Mouse (Mus musculus): ENCODE results near the gene Fkbp11. TPM values are rescaled to one million over a fixed set of nuclear protein-coding genes. Genes with fewer than 3 reads are reported as not detected.

Fkbp11 gene
- total and polyA plus RNA-seq, 3 experiments, result 118 to 160 TPM; not detected in 1

- Histone ChIP-seq H3K4me3 (ENCODE audit: control insufficient read depth in 1 of 2, insufficient read depth in 1 of 2, low read depth in 2 of 2, low read length in 2 of 2) (no peak overlapping the region), H3K79me2 (ENCODE audit: control insufficient read depth, insufficient read depth, low read length, poor library complexity) (no peaks in the 10 kb centered on the region; the same call in 1 of the 2 replicates), H3K27me3 (ENCODE audit: control insufficient read depth in 1 of 2, insufficient read depth in 2 of 2, low read length in 2 of 2) (no peaks in the 10 kb centered on the region), H3K27ac (ENCODE audit: control insufficient read depth, low read depth, low read length) (no peak overlapping the region), H3K9me3 (replicated peaks; ENCODE audit: insufficient read depth, low read length) (no peaks in the 10 kb centered on the region), H3K9ac (ENCODE audit: control insufficient read depth, low read depth, low read length, poor library complexity, severe bottlenecking) (no peak overlapping the region), H3K36me3 (ENCODE audit: control insufficient read depth in 1 of 2, insufficient read depth in 2 of 2, low read length in 2 of 2) (peaks cover 0 to 10% of the 10 kb centered on the region in 2 experiments; a peak in 2 of 4 replicates), H3K4me1 (ENCODE audit: control insufficient read depth in 1 of 2, insufficient read depth in 2 of 2, low read length in 2 of 2) (peaks cover 0 to 1% of the 10 kb centered on the region in 2 experiments; a peak in 1 of 4 replicates)
- no peak for DNase-seq (ENCODE audit: low read depth, low spot score)
- no peak for TF ChIP-seq NRF1 (IDR thresholded peaks at IDR 0.05; ENCODE audit: insufficient read depth, low read depth, low read length, poor library complexity, severe bottlenecking)
- TF ChIP-seq ZNF384 (IDR thresholded peaks at IDR 0.05; ENCODE audit: low read depth, low read length), result no peak
- TF ChIP-seq KAT2A (conservative IDR thresholded peaks at IDR 0.05; ENCODE audit: low read depth, low read length), result no peak
- TF ChIP-seq TBP (IDR thresholded peaks at IDR 0.05; ENCODE audit: low read depth, low read length), result no peak
These were observed 46.1 kb upstream of the Fkbp11 start for GRCm38 (mm10) chr15:98774096-98774495.

GRCm38 (mm10) chr15:98772511-98773211 is 44.7 kb upstream of the Fkbp11 start:
- Histone ChIP-seq H3K27me3 (ENCODE audit: control insufficient read depth in 1 of 2, insufficient read depth in 2 of 2, low read length in 2 of 2) (no peaks in the 10 kb centered on the region), H3K9ac (ENCODE audit: control insufficient read depth, low read depth, low read length, poor library complexity, severe bottlenecking) (peak overlapping the region; percentile 76), H3K79me2 (ENCODE audit: control insufficient read depth, insufficient read depth, low read length, poor library complexity) (no peaks in the 10 kb centered on the region; the same call in 1 of the 2 replicates), H3K4me1 (ENCODE audit: control insufficient read depth in 1 of 2, insufficient read depth in 2 of 2, low read length in 2 of 2) (peaks cover 0 to 1% of the 10 kb centered on the region in 2 experiments; a peak in 1 of 4 replicates), H3K9me3 (replicated peaks; ENCODE audit: insufficient read depth, low read length) (no peaks in the 10 kb centered on the region), H3K36me3 (ENCODE audit: control insufficient read depth in 1 of 2, insufficient read depth in 2 of 2, low read length in 2 of 2) (peaks cover 0 to 10% of the 10 kb centered on the region in 2 experiments; a peak in 2 of 4 replicates), H3K27ac (ENCODE audit: control insufficient read depth, low read depth, low read length) (peak overlapping the region; percentile 79), H3K4me3 (ENCODE audit: control insufficient read depth in 1 of 2, insufficient read depth in 1 of 2, low read depth in 2 of 2, low read length in 2 of 2) (peak overlapping the region; percentile 67 to 72)
- DNase-seq (ENCODE audit: low read depth, low spot score), result peak; percentile 93
- no peak for TF ChIP-seq GATA1 (IDR thresholded peaks at IDR 0.05; ENCODE audit: low read depth, low read length)
- TF ChIP-seq MAFK (IDR thresholded peaks at IDR 0.05; ENCODE audit: borderline replicate concordance, low read depth, low read length), result no peak; the same call in 1 of the 2 replicates
- TF ChIP-seq ZC3H11A (IDR thresholded peaks at IDR 0.05; ENCODE audit: low read depth, low read length), result 0 out of 2 replicates have a peak, but pooled peaks have one; percentile 16
- TF ChIP-seq ELF1 (IDR thresholded peaks at IDR 0.05; ENCODE audit: low read depth, low read length), result peak; percentile 86
- peak; percentile 62; the same call in 1 of the 2 replicates for TF ChIP-seq ZMIZ1 (IDR thresholded peaks at IDR 0.05; ENCODE audit: low read depth, low read length)
- peak; percentile 75 for TF ChIP-seq TBP (IDR thresholded peaks at IDR 0.05; ENCODE audit: low read depth, low read length)
- TF ChIP-seq TCF12 (IDR thresholded peaks at IDR 0.05; ENCODE audit: low read depth, low read length), result peak; percentile 15; the same call in 1 of the 2 replicates
- TF ChIP-seq CHD1 (IDR thresholded peaks at IDR 0.05; ENCODE audit: low read depth, low read length), result peak; percentile 61; the same call in 1 of the 2 replicates
- peak; percentile 72 for TF ChIP-seq HCFC1 (IDR thresholded peaks at IDR 0.05; ENCODE audit: low read depth, low read length)
- TF ChIP-seq POLR2AphosphoS5 (IDR thresholded peaks at IDR 0.05; ENCODE audit: borderline replicate concordance, low read depth, low read length), result no peak; the same call in 1 of the 2 replicates
- 0 out of 2 replicates have a peak, but pooled peaks have one; percentile 69 for TF ChIP-seq UBTF (IDR thresholded peaks at IDR 0.05; ENCODE audit: borderline replicate concordance, insufficient read depth, low read depth, low read length)
- peak; percentile 47 for TF ChIP-seq MYC (IDR thresholded peaks at IDR 0.05; ENCODE audit: low read depth, low read length)
- no peak for TF ChIP-seq TAL1 (IDR thresholded peaks at IDR 0.05; ENCODE audit: low read length)
- TF ChIP-seq ETS1 (IDR thresholded peaks at IDR 0.05; ENCODE audit: low read depth, low read length), result peak; percentile 48; the same call in 1 of the 2 replicates
- peak; percentile 67 for TF ChIP-seq NELFE (IDR thresholded peaks at IDR 0.05; ENCODE audit: low read depth, low read length)
- TF ChIP-seq ZKSCAN1 (IDR thresholded peaks at IDR 0.05; ENCODE audit: low read depth, low read length), result no peak
- peak; percentile 45; the same call in 1 of the 2 replicates for TF ChIP-seq POLR2AphosphoS2 (IDR thresholded peaks at IDR 0.05; ENCODE audit: low read length)
- peak; percentile 50; the same call in 1 of the 2 replicates for TF ChIP-seq KAT2A (conservative IDR thresholded peaks at IDR 0.05; ENCODE audit: low read depth, low read length)
- peak; percentile 65 for TF ChIP-seq RCOR1 (IDR thresholded peaks at IDR 0.05; ENCODE audit: low read depth, low read length)
- TF ChIP-seq JUND (IDR thresholded peaks at IDR 0.05; ENCODE audit: low read depth, low read length), result no peak
- no peak for TF ChIP-seq USF2 (IDR thresholded peaks at IDR 0.05; ENCODE audit: borderline replicate concordance in 1 of 2, insufficient read depth in 1 of 2, low read depth in 1 of 2, low read length in 2 of 2)
- no peak for TF ChIP-seq ZNF384 (IDR thresholded peaks at IDR 0.05; ENCODE audit: low read depth, low read length)
- TF ChIP-seq USF1 (IDR thresholded peaks at IDR 0.05; ENCODE audit: low read depth, low read length), result 0 out of 2 replicates have a peak, but pooled peaks have one; percentile 15
- TF ChIP-seq MAX (IDR thresholded peaks at IDR 0.05; ENCODE audit: low read length), result peak; percentile 50
- no peak for TF ChIP-seq SMC3 (IDR thresholded peaks at IDR 0.05; ENCODE audit: low read depth, low read length)
- TF ChIP-seq MXI1 (IDR thresholded peaks at IDR 0.05; ENCODE audit: low read depth, low read length), result peak; percentile 75
- peak; percentile 64 for TF ChIP-seq MYB (IDR thresholded peaks at IDR 0.05; ENCODE audit: low read depth, low read length)

Data from MEL (cell line).